Mouse (Mus musculus): ENCODE measurements around the gene Olfr247.
"Not testable (repeated sequence)": the region's sequence is repeated elsewhere in the genome, so short reads cannot be mapped to it uniquely, and the experiment has no call there.

Olfr247 gene

GRCm38 (mm10) chr10:129976040-129976439 lies at the start of gene Olfr247:
Olfr247 (minus strand) TSS chr10:129976140.
- not testable (repeated sequence) for DNase-seq (ENCODE audit: low read depth, low spot score)

DNA sequence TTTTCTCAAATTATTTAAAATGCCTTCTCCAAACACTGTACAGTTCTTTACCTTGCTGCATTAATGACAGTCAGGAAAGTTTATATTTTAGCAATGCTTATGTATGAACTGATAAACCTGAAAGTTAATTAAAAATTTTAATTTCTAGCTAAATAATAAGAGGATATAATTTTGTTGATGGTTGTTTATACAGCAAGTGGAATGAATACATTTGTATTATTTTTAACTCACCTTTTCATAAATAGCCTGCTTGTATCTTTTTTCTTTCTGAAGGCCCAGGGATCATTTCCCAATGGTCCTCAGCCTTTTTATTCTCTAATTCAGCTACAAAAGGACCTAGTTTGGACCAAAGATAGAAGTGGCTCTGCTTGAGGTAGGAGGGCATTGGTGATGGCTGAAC lies 36.4 kb upstream of the Olfr247 start, which contains the start of gene Olfr820:
Gene Olfr820 (plus strand): TSS at position 301 of the 400 bp plus-strand sequence.
- DNase-seq (ENCODE audit: low read depth, low spot score): no peak

- DNase-seq (ENCODE audit: low read depth, low spot score): not testable (repeated sequence)
Observed at GRCm38 (mm10) chr10:130005366-130005765, 29.4 kb upstream of the Olfr247 start.

- DNase-seq (ENCODE audit: low read depth, low spot score): not testable (repeated sequence)
Observed at GRCm38 (mm10) chr10:130004104-130004503, 28.2 kb upstream of the Olfr247 start.

DNA sequence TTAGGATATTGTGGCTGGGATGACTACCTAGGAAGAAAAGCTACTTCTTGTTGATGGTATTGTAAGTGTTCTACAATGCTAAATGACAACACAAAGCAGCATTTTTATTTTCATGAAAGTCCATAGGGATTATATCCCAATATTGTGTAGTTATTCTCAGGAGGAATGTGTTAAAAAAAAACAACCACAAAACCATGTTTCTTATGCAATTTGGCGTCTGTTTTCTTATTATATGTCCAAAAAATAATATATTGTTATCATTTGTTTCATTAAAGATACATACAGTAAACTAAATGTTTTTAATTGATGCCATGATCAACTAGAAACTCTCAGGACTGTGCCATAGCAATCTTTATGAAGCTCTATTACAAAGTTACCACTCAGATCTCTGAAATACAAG lies 9.0 kb upstream of the Olfr247 start, which contains the start of gene Gm10310:
Gene Gm10310 (minus strand): TSS at position 101 of the 400 bp plus-strand sequence.
- not testable (repeated sequence) for DNase-seq (ENCODE audit: low read depth, low spot score)

GRCm38 (mm10) chr10:129981867-129982266 lies 5.9 kb upstream of the Olfr247 start:
- not testable (repeated sequence) for DNase-seq (ENCODE audit: low read depth, low spot score)

DNA sequence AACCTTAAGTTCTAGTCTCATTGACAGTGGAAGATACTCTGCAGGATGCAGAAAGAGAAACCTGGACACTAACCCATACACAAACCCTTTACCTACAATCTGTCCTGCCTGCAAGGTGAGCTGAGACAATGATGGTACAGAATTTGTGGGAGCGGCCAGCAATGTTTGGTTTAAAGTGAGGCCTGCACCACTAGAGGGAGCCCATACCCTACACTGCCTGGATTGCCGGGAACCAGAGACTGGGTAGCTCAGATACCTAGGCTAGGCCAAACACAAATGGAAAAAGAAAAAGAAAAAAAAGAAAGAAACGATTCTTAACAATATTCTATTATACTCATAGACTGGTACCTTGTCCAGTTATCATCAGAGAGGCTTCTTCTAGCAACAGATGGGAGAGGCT lies 2.9 kb downstream of the Olfr247 start:
- DNase-seq (ENCODE audit: low read depth, low spot score): not testable (repeated sequence)

DNA sequence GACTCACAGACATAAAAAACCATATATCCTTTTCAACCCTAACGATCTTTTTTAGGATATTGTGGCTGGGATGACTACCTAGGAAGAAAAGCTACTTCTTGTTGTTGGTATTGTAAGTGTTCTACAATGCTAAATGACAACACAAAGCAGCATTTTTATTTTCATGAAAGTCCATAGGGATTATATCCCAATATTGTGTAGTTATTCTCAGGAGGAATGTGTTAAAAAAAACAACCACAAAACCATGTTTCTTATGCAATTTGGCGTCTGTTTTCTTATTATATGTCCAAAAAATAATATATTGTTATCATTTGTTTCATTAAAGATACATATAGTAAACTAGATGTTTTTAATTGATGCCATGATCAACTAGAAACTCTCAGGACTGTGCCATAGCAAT lies 8.8 kb downstream of the Olfr247 start, which contains the start of gene Olfr819:
Gene Olfr819 (minus strand): TSS at position 101 of the 400 bp plus-strand sequence.
- DNase-seq (ENCODE audit: low read depth, low spot score): not testable (repeated sequence)

- DNase-seq (ENCODE audit: low read depth, low spot score): not testable (repeated sequence)
Observed at GRCm38 (mm10) chr10:129966232-129966631, 9.7 kb downstream of the Olfr247 start.

GRCm38 (mm10) chr10:129949000-129949399 lies 26.9 kb downstream of the Olfr247 start, which contains the start of gene Olfr818:
Olfr818 (minus strand) TSS chr10:129949100.
- DNase-seq (ENCODE audit: low read depth, low spot score): no peak

All from telencephalon, adult 2 months (tissue).